Mouse (Mus musculus) MEL (cell line): ENCODE measurements around the gene Bmp2k. TPM values are rescaled to one million over a fixed set of nuclear protein-coding genes. Genes with fewer than 3 reads are reported as not detected.

Experiments used
- polyA plus RNA-seq, 2 experiments: library from polyadenylated mRNA; stranded (reverse) in 1 of 2; unstranded in 1 of 2; fragments of >175 nt in 1 of 2; fragments of >200 nt in 1 of 2; gene quantifications; 2 replicates each; pipeline versions ENCODE4 v1.2.1 to v1.2.4; 2012; ENCODE audit warnings: low replicate concordance in 2 of 2, low read depth in 1 of 2; ENCODE audit not compliant: insufficient read length in 2 of 2, insufficient read depth in 1 of 2, missing spikeins in 1 of 2
- total RNA-seq: library from RNA; depleted of rRNA; stranded (reverse); fragments of 300-350 nt; gene quantifications from 2 replicates; pipeline ENCODE4 v1.2.3, GENCODE M21; 2012; rRNA removed

Gene Bmp2k
- total and polyA plus RNA-seq, 3 experiments, result 10.8 to 16.3 TPM; not detected in 1

Other genes starting within 250 kb of the Bmp2k start
- 0.54 and 0.72 TPM in 2 replicates for gene Anxa3, start 204.3 kb upstream of the Bmp2k start, total RNA-seq
- gene Anxa3, start 204.3 kb upstream of the Bmp2k start, polyA plus RNA-seq, result 1 to 10 TPM in 1 of 2 experiments, not detected in 1; 2.5 TPM
- gene Paqr3, start 113.9 kb downstream of the Bmp2k start, total RNA-seq, result 3.3 and 4.3 TPM in 2 replicates
- 1 to 10 TPM in 1 of 2 experiments, not detected in 1; 6.4 TPM for gene Paqr3, start 113.9 kb downstream of the Bmp2k start, polyA plus RNA-seq